Mouse (Mus musculus) E14TG2a.4 (cell line): Measurements from ENCODE around the gene Ugt2b34.

Experiments used
- CTCF ChIP-seq: conservative IDR thresholded peaks from 2 replicates; pipeline ENCODE4 v1.5.1; 2014; ENCODE audit warnings: low read length
- POU5F1 ChIP-seq: IDR thresholded peaks from 2 replicates; pipeline ENCODE4 v1.6.1; 2014; ENCODE audit warnings: low read length, borderline replicate concordance

DNA sequence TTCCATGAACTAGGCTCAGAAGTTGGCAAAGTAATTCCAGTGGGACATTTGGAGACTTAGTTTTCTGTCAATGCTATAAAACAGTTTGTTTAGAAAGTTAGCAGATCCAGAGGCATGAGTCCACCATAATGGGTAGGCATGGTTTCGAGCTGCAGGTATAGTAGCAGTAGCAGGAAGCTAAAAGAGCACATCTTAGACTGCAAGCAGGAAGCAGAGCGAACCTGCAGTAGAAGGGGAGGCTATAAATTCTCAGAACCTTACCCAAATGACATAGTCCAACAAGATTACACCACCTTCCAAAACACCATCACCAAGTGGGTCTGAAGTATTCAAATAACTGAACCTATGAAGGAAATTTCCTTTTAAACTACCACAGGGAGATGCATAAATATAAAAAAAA, 66.5 kb downstream of the Ugt2b34 start:
- no peak for TF ChIP-seq CTCF
- no peak for TF ChIP-seq POU5F1
